Mouse (Mus musculus) thymus, adult 18-20 months (tissue): ENCODE results near the gene Olfr71.

Experiments
- DNase-seq, 2 experiments: peaks; one replicate each; pipeline ENCODE4 v3.0.0; 2022; ENCODE audit warnings: mixed read lengths in 2 of 2

Olfr71 gene

GRCm38 (mm10) chr4:43711821-43712220 lies 1.8 kb upstream of the Olfr71 start:
- no peak for DNase-seq

GRCm38 (mm10) chr4:43705991-43706390 lies 4.1 kb downstream of the Olfr71 start:
- no peak for DNase-seq

GRCm38 (mm10) chr4:43703851-43704250 lies 6.2 kb downstream of the Olfr71 start:
- DNase-seq, result no peak

GRCm38 (mm10) chr4:43703439-43703838 lies 6.6 kb downstream of the Olfr71 start:
- no peak for DNase-seq

GRCm38 (mm10) chr4:43700707-43701106 lies 9.3 kb downstream of the Olfr71 start, which contains the start of gene Olfr70:
Olfr70 (minus strand) TSS chr4:43700807.
- DNase-seq, result no peak

- DNase-seq, result no peak
These were observed 13.5 kb downstream of the Olfr71 start for GRCm38 (mm10) chr4:43696561-43696960.

- DNase-seq, result no peak
These were observed 14.8 kb downstream of the Olfr71 start for GRCm38 (mm10) chr4:43695249-43695671.

GRCm38 (mm10) chr4:43694439-43695248 lies 15.4 kb downstream of the Olfr71 start:
- no peak for DNase-seq

GRCm38 (mm10) chr4:43693806-43694241 lies 16.2 kb downstream of the Olfr71 start:
- no peak for DNase-seq

- DNase-seq, result no peak
These were observed 19.0 kb downstream of the Olfr71 start for GRCm38 (mm10) chr4:43691026-43691425.

GRCm38 (mm10) chr4:43690021-43690420 lies 20.0 kb downstream of the Olfr71 start:
- DNase-seq, result no peak

GRCm38 (mm10) chr4:43679416-43680043 lies 30.5 kb downstream of the Olfr71 start:
- DNase-seq, result no peak

- DNase-seq, result no peak
These were observed 31.5 kb downstream of the Olfr71 start for GRCm38 (mm10) chr4:43678541-43678940.

- no peak for DNase-seq
These were observed 34.4 kb downstream of the Olfr71 start for GRCm38 (mm10) chr4:43675608-43676007.

GRCm38 (mm10) chr4:43674974-43675373 lies 35.1 kb downstream of the Olfr71 start:
- DNase-seq, result no peak

GRCm38 (mm10) chr4:43673703-43674102 lies 36.4 kb downstream of the Olfr71 start:
- DNase-seq, result no peak

- DNase-seq, result peak; percentile 44 to 45
These were observed 38.0 kb downstream of the Olfr71 start for GRCm38 (mm10) chr4:43672070-43672469.

GRCm38 (mm10) chr4:43669428-43669794 lies 40.6 kb downstream of the Olfr71 start:
- DNase-seq, result peak in 1 of 2 experiments; percentile 42

- DNase-seq, result peak; percentile 76 to 80
These were observed 41.1 kb downstream of the Olfr71 start, which contains the start of the genes Tmem8b and Fam221b for GRCm38 (mm10) chr4:43668782-43669427. Tmem8b (plus strand) TSS chr4:43668971. Fam221b (minus strand) TSS chr4:43669145.

- DNase-seq, result no peak
These were observed 43.6 kb downstream of the Olfr71 start for GRCm38 (mm10) chr4:43666412-43666811.

GRCm38 (mm10) chr4:43657146-43657545 lies 52.9 kb downstream of the Olfr71 start:
- no peak for DNase-seq

GRCm38 (mm10) chr4:43656339-43657109 lies 53.5 kb downstream of the Olfr71 start, which contains the start of gene Hint2:
Hint2 (minus strand) TSS chr4:43656466.
- peak; percentile 91 to 93 for DNase-seq
